Mouse (Mus musculus) kidney, embryonic 16.5 days (tissue): ENCODE data around the gene Ppfia1. TPM values are rescaled to one million over a fixed set of nuclear protein-coding genes. Genes with fewer than 3 reads are reported as not detected.

Experiments used
- ATAC-seq: fragments of 200-750 bp; cut with Nextera tagmentation; 2 replicates; pipeline ENCODE4 v1.8.0; 2017; ENCODE audit warnings: moderate TSS enrichment; ENCODE audit not compliant: low FRiP score, low TSS enrichment
- H3K27ac ChIP-seq: fragments of 300-500 bp; sonication (generic); 2 replicates; pipeline ENCODE4 v1.5.1; 2014; ENCODE audit warnings: low read length
- H3K27me3 ChIP-seq: fragments of 300-500 bp; sonication (generic); 2 replicates; pipeline ENCODE4 v1.6.1; 2014; ENCODE audit warnings: low read length, control low read depth, mixed read lengths; ENCODE audit not compliant: insufficient read depth
- H3K36me3 ChIP-seq: fragments of 300-500 bp; sonication (generic); 2 replicates; pipeline ENCODE4 v1.6.1; 2014; ENCODE audit warnings: low read length, control low read depth, mixed read lengths; ENCODE audit not compliant: insufficient read depth
- H3K4me1 ChIP-seq: fragments of 300-500 bp; sonication (generic); 2 replicates; pipeline ENCODE4 v1.6.1; 2014; ENCODE audit warnings: low read length, control low read depth, mixed read lengths; ENCODE audit not compliant: insufficient read depth
- H3K4me2 ChIP-seq: fragments of 300-500 bp; sonication (generic); replicated peaks from 2 replicates; pipeline ENCODE4 v1.6.1; 2014; ENCODE audit warnings: low read depth, low read length
- H3K4me3 ChIP-seq: fragments of 300-500 bp; sonication (generic); 2 replicates; pipeline ENCODE4 v1.5.1; 2014; ENCODE audit warnings: mild to moderate bottlenecking, low read length
- H3K9ac ChIP-seq: fragments of 300-500 bp; sonication (generic); replicated peaks from 2 replicates; pipeline ENCODE4 v1.6.1; 2014; ENCODE audit warnings: low read length
- H3K9me3 ChIP-seq: fragments of 300-500 bp; sonication (generic); 2 replicates; pipeline ENCODE4 v1.6.1; 2016; ENCODE audit warnings: low read length, control low read depth
- WGBS: fragments of 180-500 bp; shearing (Covaris S2); extraction: QIAGEN DNeasy Blood & Tissue Kit; methylation state at CpG from one replicate; pipeline ENCODE4 v1.1.7; 2014; 5-methylcytosine and 5-hydroxymethylcytosine counted together
- polyA plus RNA-seq: library from polyadenylated mRNA; unstranded; fragments of >200 nt; fragmentation: Nextera tagmentation; extraction: Ambion mirVana; gene quantifications from 2 replicates; pipeline ENCODE4 v1.2.1, GENCODE M21; 2015

Ppfia1 gene
- polyA plus RNA-seq, 1 experiment from 2014 or later = 37.7 TPM

GRCm38 (mm10) chr7:144506807-144507206, 46.7 kb downstream of the Ppfia1 start:
- 100% methylated on average over 1 of the region's 1 CpGs for WGBS
- Histone ChIP-seq H3K27me3 (no peaks in the 10 kb centered on the region), H3K36me3 (peaks cover 92% of the 10 kb centered on the region), H3K9ac (no peak overlapping the region), H3K27ac (no peak overlapping the region), H3K4me2 (no peak overlapping the region), H3K4me3 (no peak overlapping the region), H3K9me3 (no peaks in the 10 kb centered on the region), H3K4me1 (no peaks in the 10 kb centered on the region)
- ATAC-seq = no peak

- no peaks in the 10 kb centered on the region for H3K27me3 ChIP-seq
- no peaks in the 10 kb centered on the region for H3K4me1 ChIP-seq
- H3K9me3 ChIP-seq = no peaks in the 10 kb centered on the region
- WGBS = 87% methylated on average over 4 of the region's 4 CpGs
- no peak overlapping the region for H3K27ac ChIP-seq
- H3K9ac ChIP-seq = no peak overlapping the region
- no peak overlapping the region for H3K4me2 ChIP-seq
- no peak for ATAC-seq
- H3K36me3 ChIP-seq = peaks cover 81% of the 10 kb centered on the region
- no peak overlapping the region for H3K4me3 ChIP-seq
Measured at GRCm38 (mm10) chr7:144503959-144504358, 49.6 kb downstream of the Ppfia1 start.

- H3K36me3 ChIP-seq = peaks cover 59% of the 10 kb centered on the region
- ATAC-seq = no peak
- no peak overlapping the region for H3K27ac ChIP-seq
- no peaks in the 10 kb centered on the region for H3K4me1 ChIP-seq
- H3K9me3 ChIP-seq = no peaks in the 10 kb centered on the region
- H3K27me3 ChIP-seq = no peaks in the 10 kb centered on the region
- WGBS = 85% methylated on average over 1 of the region's 1 CpGs
- H3K9ac ChIP-seq = no peak overlapping the region
- H3K4me2 ChIP-seq = no peak overlapping the region
- H3K4me3 ChIP-seq = no peak overlapping the region
Measured at GRCm38 (mm10) chr7:144492931-144493330, 60.6 kb downstream of the Ppfia1 start.

GRCm38 (mm10) chr7:144490201-144490873, 63.2 kb downstream of the Ppfia1 start:
- WGBS = 82% methylated on average over 8 of the region's 8 CpGs
- peak overlapping the region; percentile 1; the same call in 1 of the 2 replicates for H3K27ac ChIP-seq
- H3K27me3 ChIP-seq = no peaks in the 10 kb centered on the region
- H3K4me2 ChIP-seq = no peak overlapping the region
- H3K36me3 ChIP-seq = peaks cover 54% of the 10 kb centered on the region
- no peak for ATAC-seq
- no peak overlapping the region for H3K9ac ChIP-seq
- H3K9me3 ChIP-seq = no peaks in the 10 kb centered on the region
- no peak overlapping the region for H3K4me3 ChIP-seq
- H3K4me1 ChIP-seq = no peaks in the 10 kb centered on the region

GRCm38 (mm10) chr7:144489067-144489774, 64.3 kb downstream of the Ppfia1 start:
- H3K4me1 ChIP-seq = no peaks in the 10 kb centered on the region
- peaks cover 63% of the 10 kb centered on the region for H3K36me3 ChIP-seq
- no peaks in the 10 kb centered on the region for H3K27me3 ChIP-seq
- no peak overlapping the region for H3K4me2 ChIP-seq
- 78% methylated on average over 6 of the region's 6 CpGs for WGBS
- ATAC-seq = no peak
- no peak overlapping the region for H3K9ac ChIP-seq
- peak overlapping the region; percentile 43; the same call in 1 of the 2 replicates for H3K27ac ChIP-seq
- no peak overlapping the region for H3K4me3 ChIP-seq
- no peaks in the 10 kb centered on the region for H3K9me3 ChIP-seq

- no peaks in the 10 kb centered on the region for H3K4me1 ChIP-seq
- no peaks in the 10 kb centered on the region for H3K27me3 ChIP-seq
- H3K27ac ChIP-seq = no peak overlapping the region
- no peaks in the 10 kb centered on the region for H3K9me3 ChIP-seq
- no peak overlapping the region for H3K4me2 ChIP-seq
- ATAC-seq = no peak
- H3K4me3 ChIP-seq = no peak overlapping the region
- peaks cover 74% of the 10 kb centered on the region for H3K36me3 ChIP-seq
- no peak overlapping the region for H3K9ac ChIP-seq
Measured at GRCm38 (mm10) chr7:144480314-144480713, 73.2 kb downstream of the Ppfia1 start.

- Histone ChIP-seq H3K4me2 (no peak overlapping the region), H3K4me3 (no peak overlapping the region), H3K27ac (no peak overlapping the region), H3K27me3 (no peaks in the 10 kb centered on the region), H3K9ac (no peak overlapping the region), H3K9me3 (no peaks in the 10 kb centered on the region), H3K4me1 (no peaks in the 10 kb centered on the region), H3K36me3 (peaks cover 67% of the 10 kb centered on the region)
- ATAC-seq = no peak
- WGBS = 96% methylated on average over 1 of the region's 1 CpGs
Measured at GRCm38 (mm10) chr7:144479569-144479968, 74.0 kb downstream of the Ppfia1 start.

- H3K36me3 ChIP-seq = peaks cover 32% of the 10 kb centered on the region
- WGBS = 93% methylated on average over 3 of the region's 3 CpGs
- no peaks in the 10 kb centered on the region for H3K27me3 ChIP-seq
- ATAC-seq = no peak
- H3K27ac ChIP-seq = no peak overlapping the region
- no peaks in the 10 kb centered on the region for H3K9me3 ChIP-seq
- H3K4me2 ChIP-seq = no peak overlapping the region
- no peak overlapping the region for H3K4me3 ChIP-seq
- no peak overlapping the region for H3K9ac ChIP-seq
- H3K4me1 ChIP-seq = 0 out of 2 replicates have a peak, but pooled peaks cover 3% of the 10 kb centered on the region
Measured at GRCm38 (mm10) chr7:144475741-144476140, 77.8 kb downstream of the Ppfia1 start.

- Histone ChIP-seq H3K4me1 (peaks cover 15% of the 10 kb centered on the region), H3K9ac (peak overlapping the region; percentile 14; the same call in 1 of the 2 replicates), H3K27ac (peak overlapping the region; percentile 43; the same call in 1 of the 2 replicates), H3K4me2 (no peak overlapping the region), H3K36me3 (peaks cover 14% of the 10 kb centered on the region; the same call in 1 of the 2 replicates), H3K4me3 (no peak overlapping the region), H3K27me3 (no peaks in the 10 kb centered on the region), H3K9me3 (no peaks in the 10 kb centered on the region)
- WGBS = 45% methylated on average over 4 of the region's 4 CpGs
- ATAC-seq = no peak
Measured at GRCm38 (mm10) chr7:144473486-144473885, 80.0 kb downstream of the Ppfia1 start.

- no peaks in the 10 kb centered on the region for H3K27me3 ChIP-seq
- peaks cover 18% of the 10 kb centered on the region for H3K4me1 ChIP-seq
- peak overlapping the region; percentile 85 for H3K4me3 ChIP-seq
- H3K4me2 ChIP-seq = peak overlapping the region; percentile 56
- WGBS = 73% methylated on average over 2 of the region's 2 CpGs
- peaks cover 4% of the 10 kb centered on the region; the same call in 1 of the 2 replicates for H3K36me3 ChIP-seq
- H3K9me3 ChIP-seq = no peaks in the 10 kb centered on the region
- peak overlapping the region; percentile 93 for H3K9ac ChIP-seq
- peak overlapping the region; percentile 65 for H3K27ac ChIP-seq
- no peak for ATAC-seq
Measured at GRCm38 (mm10) chr7:144471103-144471502, 82.4 kb downstream of the Ppfia1 start.
